Mouse (Mus musculus) intestine, embryonic 14.5 days (tissue): ENCODE data around the gene Gm9732. TPM values are rescaled to one million over a fixed set of nuclear protein-coding genes. Genes with fewer than 3 reads are reported as not detected.
"Not testable (repeated sequence)": the region's sequence is repeated elsewhere in the genome, so short reads cannot be mapped to it uniquely, and the experiment has no call there.

Source experiments
- ATAC-seq: fragments of 200-750 bp; cut with Nextera tagmentation; replicated peaks from 2 replicates; pipeline ENCODE4 v1.8.0; 2017; ENCODE audit warnings: low read depth, moderate number of reproducible peaks, moderate TSS enrichment, moderate library complexity; ENCODE audit not compliant: low FRiP score, low TSS enrichment
- DNase-seq: peaks from one replicate; pipeline ENCODE4 v3.0.0-alpha.2; 2018; ENCODE audit warnings: low spot score
- H3K27ac ChIP-seq: fragments of 300-500 bp; sonication (generic); 2 replicates; pipeline ENCODE4 v1.5.1; 2014; ENCODE audit warnings: low read depth, mild to moderate bottlenecking, control low read depth
- H3K27me3 ChIP-seq: fragments of 300-500 bp; sonication (generic); replicated peaks from 2 replicates; pipeline ENCODE4 v1.6.1; 2014; ENCODE audit warnings: low read length, control low read depth; ENCODE audit not compliant: control insufficient read depth, insufficient read depth
- H3K36me3 ChIP-seq: fragments of 300-500 bp; sonication (generic); 2 replicates; pipeline ENCODE4 v1.6.1; 2014; ENCODE audit warnings: low read length, control low read depth; ENCODE audit not compliant: control insufficient read depth, insufficient read depth
- H3K4me1 ChIP-seq: fragments of 300-500 bp; sonication (generic); replicated peaks from 2 replicates; pipeline ENCODE4 v1.6.1; 2014; ENCODE audit warnings: low read length, control low read depth, mixed read lengths; ENCODE audit not compliant: control insufficient read depth, insufficient read depth
- H3K4me2 ChIP-seq: fragments of 300-500 bp; sonication (generic); 2 replicates; pipeline ENCODE4 v1.6.1; 2014; ENCODE audit warnings: low read length
- H3K4me3 ChIP-seq: fragments of 300-500 bp; sonication (generic); 2 replicates; pipeline ENCODE4 v1.5.1; 2014; ENCODE audit warnings: low read depth, low read length, control low read depth, mixed read lengths
- H3K9ac ChIP-seq: fragments of 300-500 bp; sonication (generic); 2 replicates; pipeline ENCODE4 v1.6.1; 2014; ENCODE audit warnings: mild to moderate bottlenecking, low read length
- H3K9me3 ChIP-seq: fragments of 300-500 bp; sonication (generic); 2 replicates; pipeline ENCODE4 v1.6.1; 2016; ENCODE audit warnings: low read length, control low read depth; ENCODE audit not compliant: control insufficient read depth
- WGBS: fragments of 180-500 bp; shearing (Covaris S2); extraction: QIAGEN DNeasy Blood & Tissue Kit; methylation state at CpG from one replicate; pipeline ENCODE4 v1.1.7; 2014; 5-methylcytosine and 5-hydroxymethylcytosine counted together
- polyA plus RNA-seq: library from polyadenylated mRNA; unstranded; fragments of >200 nt; fragmentation: Nextera tagmentation; extraction: Ambion mirVana; gene quantifications from 2 replicates; pipeline ENCODE4 v1.2.1, GENCODE M21; 2014

Gm9732 gene
- polyA plus RNA-seq, 1 experiment from 2014 or later, result not detected

DNA sequence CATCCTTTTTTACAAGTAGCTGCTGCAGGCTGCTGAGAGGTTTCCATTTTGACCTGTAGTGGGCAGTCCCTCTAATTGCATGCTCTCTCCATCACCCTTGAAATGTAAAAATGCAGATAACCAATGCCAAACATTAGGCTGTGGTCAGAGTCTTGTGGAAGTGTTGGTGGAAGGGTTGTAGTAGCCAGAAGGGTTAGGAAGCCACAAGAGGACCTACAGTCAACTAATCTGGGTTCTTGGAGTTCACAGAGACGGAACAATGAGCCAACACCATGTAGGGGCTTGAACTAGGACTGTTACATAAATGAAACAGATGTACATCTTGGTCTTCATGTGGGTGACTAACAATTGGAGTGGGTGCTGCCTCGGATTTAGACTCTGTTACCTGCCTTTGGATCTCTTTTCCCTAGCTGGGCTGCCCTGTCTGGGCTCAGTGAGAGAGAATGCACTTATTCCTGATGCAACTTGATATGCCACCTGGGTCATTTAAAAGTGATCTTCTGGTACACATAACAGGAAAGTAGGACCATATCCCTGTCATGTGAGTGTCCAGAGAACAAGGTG, 6.2 kb upstream of the Gm9732 start:
- not testable (repeated sequence) for H3K36me3 ChIP-seq, H3K9me3 ChIP-seq, H3K27me3 ChIP-seq, H3K9ac ChIP-seq, H3K4me2 ChIP-seq, H3K4me1 ChIP-seq, DNase-seq, ATAC-seq, H3K27ac ChIP-seq, H3K4me3 ChIP-seq
- WGBS, result 49% methylated on average over 2 of the region's 2 CpGs

DNA sequence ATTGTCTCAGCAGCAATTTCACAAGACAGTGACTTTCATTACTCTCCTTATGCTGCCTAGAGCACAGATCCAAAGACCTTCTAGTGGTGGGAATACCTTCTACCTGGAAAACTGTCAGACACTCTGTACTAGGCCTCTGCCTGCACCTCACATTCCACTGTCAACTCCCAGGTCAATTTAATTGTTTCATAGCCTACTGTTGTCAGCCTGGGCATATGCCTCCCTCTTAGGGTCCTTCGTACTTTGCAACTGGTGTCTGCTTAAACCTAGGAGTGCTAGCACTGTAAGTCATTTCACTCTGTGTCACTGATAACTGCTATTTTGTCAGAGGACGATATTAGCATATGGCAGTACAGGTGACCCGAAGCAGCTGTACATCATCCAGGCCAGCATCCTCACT, 5.6 kb upstream of the Gm9732 start:
- ATAC-seq, result not testable (repeated sequence)
- 83% methylated on average over 3 of the region's 3 CpGs for WGBS

DNA sequence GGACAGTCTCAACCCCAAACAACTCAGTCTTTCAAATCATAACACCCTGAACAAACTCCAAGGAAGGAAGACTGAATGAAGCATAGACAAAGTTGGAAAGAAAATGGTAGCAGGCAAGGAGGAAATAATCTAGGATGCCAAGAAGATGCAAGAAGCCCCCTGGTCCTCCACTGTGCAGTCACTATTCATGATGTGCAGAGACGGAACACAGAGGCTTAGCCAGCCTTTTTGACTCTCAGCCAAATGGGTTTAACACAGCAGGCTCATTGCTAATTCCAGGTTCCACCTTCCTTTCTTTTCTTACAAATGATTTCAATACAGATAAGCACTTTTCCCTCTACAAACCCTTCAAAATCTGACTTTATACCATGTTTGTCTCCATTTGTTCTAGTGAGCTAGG, 1.7 kb upstream of the Gm9732 start:
- H3K27me3 ChIP-seq, H3K36me3 ChIP-seq, H3K9ac ChIP-seq, H3K9me3 ChIP-seq, ATAC-seq, H3K27ac ChIP-seq, DNase-seq, H3K4me1 ChIP-seq, H3K4me2 ChIP-seq, H3K4me3 ChIP-seq: not testable (repeated sequence)
- WGBS, result 65% methylated on average over 1 of the region's 1 CpGs

More for the DNA sequence above, 5.6 kb upstream of the Gm9732 start:
- not testable (repeated sequence) for H3K4me1 ChIP-seq, H3K27ac ChIP-seq, H3K4me2 ChIP-seq, DNase-seq, H3K4me3 ChIP-seq, H3K9ac ChIP-seq, H3K27me3 ChIP-seq, H3K36me3 ChIP-seq, H3K9me3 ChIP-seq

DNA sequence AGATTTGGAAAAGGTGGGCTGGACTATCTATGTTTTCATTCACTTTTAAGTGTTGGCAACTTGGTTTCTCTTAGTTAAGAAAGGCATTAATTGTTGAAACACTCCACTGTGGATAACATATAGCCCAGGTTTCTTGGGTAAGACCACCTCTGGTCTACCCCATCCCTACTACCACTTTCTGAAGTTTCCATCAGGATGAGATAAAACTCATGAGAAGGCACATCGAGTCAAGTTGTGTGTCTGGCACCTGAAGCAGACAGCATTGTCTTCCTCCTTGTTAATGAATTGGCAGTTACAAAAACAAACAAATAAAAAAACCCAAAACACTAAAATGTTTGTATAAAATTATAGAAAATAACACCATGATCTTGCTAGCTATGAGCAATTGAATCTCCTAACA, 916 bp downstream of the Gm9732 start:
- H3K36me3 ChIP-seq, H3K27ac ChIP-seq, H3K27me3 ChIP-seq, H3K4me3 ChIP-seq, H3K4me1 ChIP-seq, H3K4me2 ChIP-seq, H3K9ac ChIP-seq, H3K9me3 ChIP-seq, ATAC-seq, DNase-seq: not testable (repeated sequence)
- 88% methylated on average over 1 of the region's 1 CpGs for WGBS

DNA sequence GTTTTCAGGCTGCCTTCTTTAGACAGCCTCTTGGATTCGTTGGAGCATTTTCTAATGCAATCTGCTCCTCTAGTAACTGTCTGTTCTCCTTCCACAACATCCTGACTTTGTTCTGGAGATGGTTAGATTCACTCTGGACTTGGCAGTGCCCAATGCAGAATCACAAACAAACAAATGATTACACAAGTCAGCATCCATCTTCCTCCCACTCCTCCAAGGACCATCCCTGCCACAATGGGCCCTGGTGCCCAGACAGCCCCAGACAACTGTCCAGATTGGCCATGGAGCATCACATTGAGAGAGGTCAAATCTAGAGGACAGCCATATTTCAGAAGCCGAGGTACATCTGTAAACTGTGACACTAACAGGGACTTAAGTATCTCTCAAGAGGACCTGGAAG, 2.6 kb downstream of the Gm9732 start:
- DNase-seq, result not testable (repeated sequence)

DNA sequence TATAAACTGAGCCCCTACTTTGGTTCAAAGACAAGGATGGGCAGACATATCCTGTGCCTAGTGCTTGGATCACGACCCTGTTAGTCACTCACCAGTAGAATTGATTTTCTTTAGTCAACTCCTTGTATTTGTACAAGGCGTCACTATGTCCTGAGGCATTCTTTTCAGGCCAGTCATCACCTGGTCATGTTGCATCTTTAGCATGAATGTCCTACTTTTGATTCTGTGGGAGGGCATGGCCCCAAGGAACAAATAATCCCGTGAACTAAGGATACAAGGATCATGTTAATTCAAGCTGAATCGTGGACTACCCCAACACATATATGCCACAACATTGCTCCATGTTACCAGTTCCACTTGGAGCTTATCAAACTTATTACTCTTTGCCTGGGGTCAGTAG, 3.3 kb downstream of the Gm9732 start:
- H3K4me1 ChIP-seq, H3K27me3 ChIP-seq, DNase-seq, H3K4me2 ChIP-seq, ATAC-seq, H3K27ac ChIP-seq, H3K9me3 ChIP-seq, H3K9ac ChIP-seq, H3K36me3 ChIP-seq, H3K4me3 ChIP-seq: not testable (repeated sequence)
- 54% methylated on average over 4 of the region's 4 CpGs for WGBS

More for the DNA sequence above, 2.6 kb downstream of the Gm9732 start:
- not testable (repeated sequence) for H3K27ac ChIP-seq, ATAC-seq, H3K27me3 ChIP-seq, H3K4me1 ChIP-seq, H3K4me3 ChIP-seq, H3K9me3 ChIP-seq, H3K9ac ChIP-seq, H3K4me2 ChIP-seq, H3K36me3 ChIP-seq
- WGBS, result 68% methylated on average over 2 of the region's 2 CpGs

DNA sequence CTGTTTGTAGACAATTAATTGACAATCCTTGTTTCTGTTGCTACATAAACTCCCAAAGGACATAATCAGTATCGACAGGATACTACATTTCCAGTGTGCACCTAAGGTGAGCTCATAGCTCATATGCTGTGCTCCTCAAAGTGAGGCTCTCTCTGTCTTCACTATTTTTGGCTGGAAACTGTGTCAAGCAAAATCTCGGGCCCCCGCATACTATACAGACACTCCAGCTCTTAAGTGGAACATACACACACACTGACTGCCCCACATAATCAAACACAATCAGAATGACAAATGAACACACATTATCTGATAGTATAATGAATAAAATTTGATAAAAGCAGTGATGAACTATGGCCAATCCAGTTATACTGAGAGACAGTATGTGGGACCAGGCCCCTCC, 3.8 kb downstream of the Gm9732 start:
- not testable (repeated sequence) for H3K36me3 ChIP-seq, H3K27me3 ChIP-seq, H3K27ac ChIP-seq, H3K9ac ChIP-seq, ATAC-seq, H3K4me1 ChIP-seq, DNase-seq, H3K4me2 ChIP-seq, H3K9me3 ChIP-seq, H3K4me3 ChIP-seq
- 87% methylated on average over 3 of the region's 3 CpGs for WGBS

DNA sequence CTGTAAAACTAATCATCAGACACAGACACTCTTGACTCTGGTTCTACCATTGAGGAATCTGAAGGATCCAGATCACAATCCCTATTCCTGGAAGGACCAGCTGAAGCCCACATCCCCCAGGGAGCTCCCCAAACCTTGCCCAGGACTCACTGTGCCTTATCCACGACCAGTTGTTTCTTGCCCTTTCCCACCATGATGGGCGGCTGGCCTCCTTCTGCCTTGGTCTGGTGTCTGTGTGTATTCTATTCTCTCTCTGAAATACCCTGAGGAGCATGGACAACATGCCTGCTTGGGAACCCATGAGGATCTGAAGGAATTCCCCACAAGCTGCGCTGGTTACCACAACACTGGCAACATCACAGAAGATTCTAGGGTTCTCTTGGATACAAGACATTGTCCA, 18.7 kb downstream of the Gm9732 start, which contains the start of gene Gm8127:
Gene Gm8127, minus strand, starts transcription at position 330 of the 400 bp plus-strand sequence.
- H3K27ac ChIP-seq, H3K9ac ChIP-seq, ATAC-seq, H3K9me3 ChIP-seq, DNase-seq, H3K4me3 ChIP-seq, H3K27me3 ChIP-seq, H3K4me2 ChIP-seq, H3K4me1 ChIP-seq, H3K36me3 ChIP-seq: not testable (repeated sequence)
- WGBS, result 82% methylated on average over 3 of the region's 3 CpGs

DNA sequence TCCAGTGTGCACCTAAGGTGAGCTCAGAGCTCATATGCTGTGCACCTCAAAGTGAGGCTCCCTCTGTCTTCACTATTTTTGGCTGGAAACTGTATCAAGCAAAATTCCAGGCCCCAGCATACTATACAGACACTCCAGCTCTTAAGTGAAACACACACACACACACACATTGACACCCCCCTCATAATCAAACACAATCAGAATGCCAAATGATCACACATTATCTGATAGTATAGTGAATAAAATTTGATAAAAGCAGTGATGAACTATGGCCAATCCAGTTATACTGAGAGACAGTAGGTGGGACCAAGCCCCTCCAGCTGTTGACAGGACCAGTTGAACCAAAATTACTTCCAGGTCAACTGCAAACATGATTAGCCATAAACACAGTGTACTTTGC, 44.7 kb downstream of the Gm9732 start:
- not testable (repeated sequence) for H3K36me3 ChIP-seq, H3K27me3 ChIP-seq, H3K9ac ChIP-seq, H3K4me1 ChIP-seq, DNase-seq, H3K27ac ChIP-seq, H3K4me2 ChIP-seq, H3K4me3 ChIP-seq, H3K9me3 ChIP-seq, ATAC-seq
